Mouse (Mus musculus) limb, embryonic 11.5 days (tissue): ENCODE measurements at regions not wholly inside any gene's neighbourhood (a gene's known extent, or its start where the extent isn't known, plus 50 kb on each side); places are given as distances from the start of the nearest gene placed in this dataset.
"Not testable (repeated sequence)": the region's sequence is repeated elsewhere in the genome, so short reads cannot be mapped to it uniquely, and the experiment has no call there.

Source experiments
- ATAC-seq: fragments of 200-750 bp; cut with Nextera tagmentation; 2 replicates; pipeline ENCODE4 v1.8.0; 2017; ENCODE audit warnings: low read depth; ENCODE audit not compliant: insufficient number of reproducible peaks, low FRiP score, low TSS enrichment
- DNase-seq: peaks from one replicate; pipeline ENCODE4 v3.0.0-alpha.2; 2015; ENCODE audit warnings: low spot score
- H3K27ac ChIP-seq: fragments of 300-500 bp; sonication (generic); replicated peaks from 2 replicates; pipeline ENCODE4 v1.5.1; 2014; ENCODE audit warnings: low read depth, mild to moderate bottlenecking, low read length
- H3K27me3 ChIP-seq: fragments of 300-500 bp; sonication (generic); 2 replicates; pipeline ENCODE4 v1.6.1; 2014; ENCODE audit warnings: mild to moderate bottlenecking, low read length, mixed read lengths; ENCODE audit not compliant: control insufficient read depth, insufficient read depth
- H3K36me3 ChIP-seq: fragments of 300-500 bp; sonication (generic); 2 replicates; pipeline ENCODE4 v1.6.1; 2014; ENCODE audit warnings: mild to moderate bottlenecking, low read length, moderate library complexity, mixed read lengths; ENCODE audit not compliant: control insufficient read depth, insufficient read depth
- H3K4me1 ChIP-seq: fragments of 300-500 bp; sonication (generic); 2 replicates; pipeline ENCODE4 v1.6.1; 2014; ENCODE audit warnings: low read length, mixed read lengths; ENCODE audit not compliant: control insufficient read depth, insufficient read depth
- H3K4me2 ChIP-seq: fragments of 300-500 bp; sonication (generic); 2 replicates; pipeline ENCODE4 v1.6.1; 2014; ENCODE audit warnings: low read depth, mild to moderate bottlenecking, moderate library complexity; ENCODE audit not compliant: severe bottlenecking
- H3K4me3 ChIP-seq: fragments of 300-500 bp; sonication (generic); 2 replicates; pipeline ENCODE4 v1.5.1; 2014; ENCODE audit warnings: low read depth, low read length
- H3K9ac ChIP-seq: fragments of 300-500 bp; sonication (generic); 2 replicates; pipeline ENCODE4 v1.6.1; 2014; ENCODE audit warnings: mild to moderate bottlenecking, low read length
- H3K9me3 ChIP-seq: fragments of 300-500 bp; sonication (generic); 2 replicates; pipeline ENCODE4 v1.6.1; 2016; ENCODE audit warnings: low read length; ENCODE audit not compliant: control insufficient read depth
- WGBS: fragments of 180-500 bp; shearing (Covaris S2); extraction: QIAGEN DNeasy Blood & Tissue Kit; methylation state at CpG from one replicate; pipeline ENCODE4 v1.1.7; 2014; 5-methylcytosine and 5-hydroxymethylcytosine counted together

- Histone ChIP-seq H3K4me3 (no peak overlapping the region), H3K9me3 (no peaks in the 10 kb centered on the region), H3K9ac (no peak overlapping the region), H3K27me3 (no peaks in the 10 kb centered on the region), H3K4me2 (no peak overlapping the region), H3K27ac (no peak overlapping the region), H3K4me1 (no peaks in the 10 kb centered on the region), H3K36me3 (no peaks in the 10 kb centered on the region)
- 67% methylated on average over 3 of the region's 3 CpGs for whole genome bisulfite sequencing
- ATAC-seq (no peak), DNase-seq (no peak)
Measured at GRCm38 (mm10) chr5:3219770-3220169, 121.5 kb upstream of the Cdk6 start.

DNA sequence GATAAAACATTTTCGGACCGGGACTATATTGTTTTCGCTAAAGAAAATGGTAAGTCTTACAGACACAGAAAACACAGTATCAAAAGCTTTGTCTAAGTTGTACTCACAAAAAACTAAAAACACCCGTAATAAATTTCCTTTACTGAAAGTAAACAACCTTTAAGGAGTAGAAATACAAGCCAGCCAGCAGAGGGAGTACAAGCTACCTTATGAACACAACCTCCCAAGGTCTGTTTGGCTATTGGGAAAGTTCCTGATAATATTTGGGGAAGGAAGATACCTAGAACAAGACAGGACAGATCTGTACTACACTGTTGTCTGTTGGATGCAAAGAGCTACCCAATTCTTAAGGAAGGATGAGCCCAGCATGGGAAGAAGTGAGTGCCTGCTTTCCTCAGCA, 117.5 kb upstream of the Cdk6 start:
- H3K4me1 ChIP-seq, H3K36me3 ChIP-seq, H3K4me3 ChIP-seq, H3K9me3 ChIP-seq, DNase-seq, ATAC-seq, H3K27ac ChIP-seq, H3K9ac ChIP-seq, H3K4me2 ChIP-seq, H3K27me3 ChIP-seq: not testable (repeated sequence)
- 80% methylated on average over 4 of the region's 4 CpGs for WGBS

DNA sequence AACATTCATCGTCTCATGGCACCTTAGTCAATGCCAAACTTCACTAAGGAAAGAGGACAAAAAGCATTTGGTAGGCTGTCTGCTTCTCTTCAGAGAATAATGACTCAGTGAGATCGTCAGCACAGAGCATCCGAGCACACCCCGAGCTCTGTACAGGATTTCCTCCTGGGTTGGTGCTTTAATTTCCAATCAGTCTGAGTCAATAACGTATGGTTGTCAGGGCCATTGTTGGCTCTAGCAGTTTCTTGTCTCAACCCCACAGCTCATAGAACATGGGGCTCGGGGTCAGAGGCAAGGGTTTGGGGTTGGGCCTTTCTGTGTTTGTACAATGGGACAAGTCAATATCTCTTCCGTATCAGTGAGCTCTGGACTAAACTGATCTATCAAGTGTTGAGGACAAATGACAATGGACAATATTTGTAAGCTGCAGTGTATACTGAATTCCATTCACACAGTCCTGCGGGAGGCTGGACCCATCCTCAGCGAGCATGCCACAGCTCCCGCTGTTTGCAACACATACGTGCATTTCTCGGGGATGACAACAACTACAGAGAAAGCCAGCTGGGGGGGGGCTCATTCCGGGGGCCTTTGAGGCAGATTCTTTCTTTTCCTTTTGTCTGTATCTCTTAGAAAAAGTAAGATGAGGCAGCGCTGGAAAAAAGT, 116.8 kb upstream of the Cdk6 start:
- not testable (repeated sequence) for H3K4me3 ChIP-seq, H3K4me1 ChIP-seq, H3K27ac ChIP-seq, DNase-seq, H3K9me3 ChIP-seq, H3K36me3 ChIP-seq, H3K9ac ChIP-seq, H3K27me3 ChIP-seq, H3K4me2 ChIP-seq, ATAC-seq
- WGBS: 87% methylated on average over 14 of the region's 14 CpGs

DNA sequence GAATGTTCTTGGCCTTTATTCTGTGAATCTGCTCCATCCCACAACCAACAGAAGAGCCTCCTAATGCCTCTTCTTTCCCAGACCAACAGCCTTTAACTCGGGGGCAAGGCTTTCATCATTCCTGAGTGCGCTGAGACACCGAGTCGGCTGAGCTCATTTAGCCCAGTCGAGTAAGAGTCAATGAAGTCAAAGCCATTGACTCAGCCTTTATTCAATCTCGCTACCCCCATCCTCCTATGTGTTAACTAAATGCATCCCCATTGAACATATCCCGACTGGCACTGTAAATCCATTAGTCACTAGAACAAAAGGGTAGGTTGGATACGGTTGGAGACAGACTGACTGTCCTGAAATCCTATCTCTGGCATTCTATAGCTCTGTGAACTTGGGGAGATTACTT, 115.9 kb upstream of the Cdk6 start:
- 86% methylated on average over 8 of the region's 8 CpGs for WGBS
- H3K27me3 ChIP-seq, ATAC-seq: not testable (repeated sequence)

DNA sequence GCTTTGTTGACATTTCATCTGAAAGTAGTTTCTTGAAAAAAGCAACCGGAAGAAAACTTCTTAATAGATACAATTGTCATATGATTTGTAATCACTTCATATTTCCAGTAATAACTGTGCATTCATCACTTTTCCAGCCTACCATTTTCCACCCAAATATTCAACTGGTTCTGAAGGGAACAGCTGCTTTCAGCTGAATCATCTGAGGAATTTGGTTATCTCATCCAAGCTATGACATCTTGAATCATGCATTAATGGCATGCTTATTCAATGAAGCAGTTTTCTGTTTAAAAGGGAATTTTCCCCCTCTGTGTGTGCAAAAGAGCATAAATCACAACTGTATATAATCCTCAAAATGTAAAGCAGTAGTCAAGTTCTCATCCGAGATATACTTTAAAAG, 97.2 kb upstream of the Cdk6 start:
- H3K4me1 ChIP-seq, H3K4me2 ChIP-seq, H3K4me3 ChIP-seq, DNase-seq, H3K27me3 ChIP-seq, H3K9me3 ChIP-seq, H3K36me3 ChIP-seq, H3K27ac ChIP-seq, H3K9ac ChIP-seq, ATAC-seq: not testable (repeated sequence)
- 79% methylated on average over 2 of the region's 2 CpGs for WGBS

More for the DNA sequence above, 115.9 kb upstream of the Cdk6 start:
- H3K4me3 ChIP-seq, H3K4me2 ChIP-seq, DNase-seq, H3K4me1 ChIP-seq, H3K9me3 ChIP-seq, H3K27ac ChIP-seq, H3K36me3 ChIP-seq, H3K9ac ChIP-seq: not testable (repeated sequence)

GRCm38 (mm10) chr5:3247333-3247732, 94.0 kb upstream of the Cdk6 start:
- H3K4me2 ChIP-seq: no peak overlapping the region
- no peak overlapping the region for H3K4me3 ChIP-seq
- no peak overlapping the region for H3K9ac ChIP-seq
- H3K27me3 ChIP-seq: no peaks in the 10 kb centered on the region
- no peaks in the 10 kb centered on the region for H3K9me3 ChIP-seq
- no peak for DNase-seq
- H3K27ac ChIP-seq: no peak overlapping the region
- 89% methylated on average over 2 of the region's 2 CpGs for WGBS
- ATAC-seq: no peak
- H3K36me3 ChIP-seq: no peaks in the 10 kb centered on the region
- no peaks in the 10 kb centered on the region for H3K4me1 ChIP-seq

DNA sequence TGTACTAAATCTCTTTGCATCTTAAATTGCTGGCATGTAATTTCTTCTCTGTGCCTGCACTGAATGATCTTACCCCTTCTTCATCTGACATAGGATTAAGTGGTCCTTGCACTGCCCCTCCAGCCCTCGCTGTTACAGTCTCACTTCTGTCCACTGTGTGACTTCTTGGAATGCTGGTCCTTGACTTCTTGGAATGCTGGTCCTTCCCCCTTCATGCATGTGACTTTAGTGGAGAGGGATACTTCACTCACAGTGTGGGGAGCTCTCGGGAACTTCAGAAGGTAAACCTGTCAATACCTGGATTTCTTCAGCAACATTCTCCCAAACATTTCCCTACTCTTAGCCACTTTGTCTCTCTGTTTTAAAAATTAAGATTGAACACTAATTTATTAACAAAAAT, 91.0 kb upstream of the Cdk6 start:
- H3K9ac ChIP-seq: no peak overlapping the region
- DNase-seq (no peak), ATAC-seq (no peak)
- WGBS: 86% methylated on average over 2 of the region's 2 CpGs
- no peaks in the 10 kb centered on the region for H3K4me1 ChIP-seq
- H3K27ac ChIP-seq: no peak overlapping the region
- H3K4me3 ChIP-seq: no peak overlapping the region
- no peaks in the 10 kb centered on the region for H3K27me3 ChIP-seq
- H3K4me2 ChIP-seq: no peak overlapping the region
- no peaks in the 10 kb centered on the region for H3K36me3 ChIP-seq
- no peaks in the 10 kb centered on the region for H3K9me3 ChIP-seq

- no peaks in the 10 kb centered on the region for H3K36me3 ChIP-seq
- H3K4me1 ChIP-seq: no peaks in the 10 kb centered on the region
- ATAC-seq (no peak), DNase-seq (no peak)
- 86% methylated on average over 1 of the region's 1 CpGs for WGBS
- H3K9me3 ChIP-seq: no peaks in the 10 kb centered on the region
- H3K9ac ChIP-seq: no peak overlapping the region
- H3K4me3 ChIP-seq: no peak overlapping the region
- H3K27me3 ChIP-seq: no peaks in the 10 kb centered on the region
- H3K27ac ChIP-seq: no peak overlapping the region
- no peak overlapping the region for H3K4me2 ChIP-seq
Measured at GRCm38 (mm10) chr5:3260289-3260688, 81.0 kb upstream of the Cdk6 start.
